Mouse (Mus musculus): ENCODE results near the gene Cwc22.

The Cwc22 gene

GRCm38 (mm10) chr2:77975606-77976005 lies 29.4 kb upstream of the Cwc22 start:
- no peak for DNase-seq (ENCODE audit: low read depth, low spot score)
- H3K27me3 ChIP-seq (ENCODE audit: control insufficient read depth, insufficient read depth, low read length, poor library complexity, severe bottlenecking), result no peaks in the 10 kb centered on the region
- H3K36me3 ChIP-seq (ENCODE audit: control insufficient read depth, insufficient read depth, low read length, poor library complexity, severe bottlenecking), result no peaks in the 10 kb centered on the region

- H3K27me3 ChIP-seq (ENCODE audit: control insufficient read depth, insufficient read depth, low read length, poor library complexity, severe bottlenecking), result no peaks in the 10 kb centered on the region
- no peak for DNase-seq (ENCODE audit: low read depth, low spot score)
- H3K36me3 ChIP-seq (ENCODE audit: control insufficient read depth, insufficient read depth, low read length, poor library complexity, severe bottlenecking), result no peaks in the 10 kb centered on the region
Measured at GRCm38 (mm10) chr2:77974986-77975385, 28.8 kb upstream of the Cwc22 start.

GRCm38 (mm10) chr2:77974366-77974765 lies 28.2 kb upstream of the Cwc22 start:
- Histone ChIP-seq H3K36me3 (ENCODE audit: control insufficient read depth, insufficient read depth, low read length, poor library complexity, severe bottlenecking) (no peaks in the 10 kb centered on the region), H3K27me3 (ENCODE audit: control insufficient read depth, insufficient read depth, low read length, poor library complexity, severe bottlenecking) (no peaks in the 10 kb centered on the region)
- DNase-seq (ENCODE audit: low read depth, low spot score), result no peak

GRCm38 (mm10) chr2:77973296-77973695 lies 27.1 kb upstream of the Cwc22 start:
- Histone ChIP-seq H3K27me3 (ENCODE audit: control insufficient read depth, insufficient read depth, low read length, poor library complexity, severe bottlenecking) (no peaks in the 10 kb centered on the region), H3K36me3 (ENCODE audit: control insufficient read depth, insufficient read depth, low read length, poor library complexity, severe bottlenecking) (no peaks in the 10 kb centered on the region)
- no peak for DNase-seq (ENCODE audit: low read depth, low spot score)

GRCm38 (mm10) chr2:77972541-77972940 lies 26.4 kb upstream of the Cwc22 start:
- DNase-seq (ENCODE audit: low read depth, low spot score), result no peak
- Histone ChIP-seq H3K36me3 (ENCODE audit: control insufficient read depth, insufficient read depth, low read length, poor library complexity, severe bottlenecking) (no peaks in the 10 kb centered on the region), H3K27me3 (ENCODE audit: control insufficient read depth, insufficient read depth, low read length, poor library complexity, severe bottlenecking) (no peaks in the 10 kb centered on the region)

- no peak for DNase-seq (ENCODE audit: low read depth, low spot score)
- Histone ChIP-seq H3K36me3 (ENCODE audit: control insufficient read depth, insufficient read depth, low read length, poor library complexity, severe bottlenecking) (no peaks in the 10 kb centered on the region), H3K27me3 (ENCODE audit: control insufficient read depth, insufficient read depth, low read length, poor library complexity, severe bottlenecking) (no peaks in the 10 kb centered on the region)
Measured at GRCm38 (mm10) chr2:77971871-77972270, 25.7 kb upstream of the Cwc22 start.

- Histone ChIP-seq H3K36me3 (ENCODE audit: control insufficient read depth, insufficient read depth, low read length, poor library complexity, severe bottlenecking) (no peaks in the 10 kb centered on the region), H3K27me3 (ENCODE audit: control insufficient read depth, insufficient read depth, low read length, poor library complexity, severe bottlenecking) (no peaks in the 10 kb centered on the region)
- no peak for DNase-seq (ENCODE audit: low read depth, low spot score)
Measured at GRCm38 (mm10) chr2:77971361-77971760, 25.2 kb upstream of the Cwc22 start.

GRCm38 (mm10) chr2:77970556-77970955 lies 24.4 kb upstream of the Cwc22 start:
- H3K27me3 ChIP-seq (ENCODE audit: control insufficient read depth, insufficient read depth, low read length, poor library complexity, severe bottlenecking), result no peaks in the 10 kb centered on the region
- DNase-seq (ENCODE audit: low read depth, low spot score), result no peak
- no peaks in the 10 kb centered on the region for H3K36me3 ChIP-seq (ENCODE audit: control insufficient read depth, insufficient read depth, low read length, poor library complexity, severe bottlenecking)

GRCm38 (mm10) chr2:77969956-77970355 lies 23.8 kb upstream of the Cwc22 start:
- Histone ChIP-seq H3K27me3 (ENCODE audit: control insufficient read depth, insufficient read depth, low read length, poor library complexity, severe bottlenecking) (no peaks in the 10 kb centered on the region), H3K36me3 (ENCODE audit: control insufficient read depth, insufficient read depth, low read length, poor library complexity, severe bottlenecking) (no peaks in the 10 kb centered on the region)
- DNase-seq (ENCODE audit: low read depth, low spot score), result no peak

- no peak for DNase-seq (ENCODE audit: low read depth, low spot score)
- Histone ChIP-seq H3K27me3 (ENCODE audit: control insufficient read depth, insufficient read depth, low read length, poor library complexity, severe bottlenecking) (no peaks in the 10 kb centered on the region), H3K36me3 (ENCODE audit: control insufficient read depth, insufficient read depth, low read length, poor library complexity, severe bottlenecking) (no peaks in the 10 kb centered on the region)
Measured at GRCm38 (mm10) chr2:77962450-77963193, 16.4 kb upstream of the Cwc22 start.

- no peaks in the 10 kb centered on the region for H3K27me3 ChIP-seq (ENCODE audit: control insufficient read depth, insufficient read depth, low read length, poor library complexity, severe bottlenecking)
- no peak for DNase-seq (ENCODE audit: low read depth, low spot score)
- H3K36me3 ChIP-seq (ENCODE audit: control insufficient read depth, insufficient read depth, low read length, poor library complexity, severe bottlenecking), result no peaks in the 10 kb centered on the region
Measured at GRCm38 (mm10) chr2:77961256-77961655, 15.1 kb upstream of the Cwc22 start.

GRCm38 (mm10) chr2:77960711-77961110 lies 14.5 kb upstream of the Cwc22 start:
- no peaks in the 10 kb centered on the region for H3K27me3 ChIP-seq (ENCODE audit: control insufficient read depth, insufficient read depth, low read length, poor library complexity, severe bottlenecking)
- DNase-seq (ENCODE audit: low read depth, low spot score), result no peak
- no peaks in the 10 kb centered on the region for H3K36me3 ChIP-seq (ENCODE audit: control insufficient read depth, insufficient read depth, low read length, poor library complexity, severe bottlenecking)

- DNase-seq (ENCODE audit: low read depth, low spot score), result no peak
- Histone ChIP-seq H3K36me3 (ENCODE audit: control insufficient read depth, insufficient read depth, low read length, poor library complexity, severe bottlenecking) (no peaks in the 10 kb centered on the region), H3K27me3 (ENCODE audit: control insufficient read depth, insufficient read depth, low read length, poor library complexity, severe bottlenecking) (no peaks in the 10 kb centered on the region)
Measured at GRCm38 (mm10) chr2:77959341-77959740, 13.2 kb upstream of the Cwc22 start.

GRCm38 (mm10) chr2:77951415-77951913 lies 5.3 kb upstream of the Cwc22 start:
- no peak for DNase-seq (ENCODE audit: low read depth, low spot score)
- no peaks in the 10 kb centered on the region for H3K27me3 ChIP-seq (ENCODE audit: control insufficient read depth, insufficient read depth, low read length, poor library complexity, severe bottlenecking)
- H3K36me3 ChIP-seq (ENCODE audit: control insufficient read depth, insufficient read depth, low read length, poor library complexity, severe bottlenecking), result no peaks in the 10 kb centered on the region

- Histone ChIP-seq H3K36me3 (ENCODE audit: control insufficient read depth, insufficient read depth, low read length, poor library complexity, severe bottlenecking) (no peaks in the 10 kb centered on the region), H3K27me3 (ENCODE audit: control insufficient read depth, insufficient read depth, low read length, poor library complexity, severe bottlenecking) (no peaks in the 10 kb centered on the region)
- DNase-seq (ENCODE audit: low read depth, low spot score), result no peak
Measured at GRCm38 (mm10) chr2:77950111-77950510, 3.9 kb upstream of the Cwc22 start.

- Histone ChIP-seq H3K27me3 (ENCODE audit: control insufficient read depth, insufficient read depth, low read length, poor library complexity, severe bottlenecking) (no peaks in the 10 kb centered on the region), H3K36me3 (ENCODE audit: control insufficient read depth, insufficient read depth, low read length, poor library complexity, severe bottlenecking) (no peaks in the 10 kb centered on the region)
- no peak for DNase-seq (ENCODE audit: low read depth, low spot score)
Measured at GRCm38 (mm10) chr2:77949521-77949920, 3.3 kb upstream of the Cwc22 start.

All from splenic B cell, adult 2 months (primary cell).